Mouse (Mus musculus) spleen, adult 2 months (tissue): Measurements from ENCODE around the gene Bmx.

Experiments used
- CTCF ChIP-seq: fragments of 200-500 bp; IDR thresholded peaks from 2 replicates; pipeline ENCODE4 v1.5.1; 2011; ENCODE audit warnings: mild to moderate bottlenecking, inconsistent platforms; ENCODE audit not compliant: insufficient read depth, insufficient read length, insufficient replicate concordance; ENCODE audit errors: extremely low read depth
- POLR2A ChIP-seq: fragments of 200-500 bp; IDR thresholded peaks from 2 replicates; pipeline ENCODE4 v1.6.1; 2011; ENCODE audit warnings: low read depth, low read length, inconsistent platforms

GRCm38 (mm10) chrX:164183844-164184243 lies 74.1 kb downstream of the Bmx start:
- no peak for TF ChIP-seq POLR2A
- TF ChIP-seq CTCF, result 0 out of 2 replicates have a peak, but pooled peaks have one; percentile 15
